13 mouse cellular contexts compared by ENCODE assay signal in the genomic region with DNA sequence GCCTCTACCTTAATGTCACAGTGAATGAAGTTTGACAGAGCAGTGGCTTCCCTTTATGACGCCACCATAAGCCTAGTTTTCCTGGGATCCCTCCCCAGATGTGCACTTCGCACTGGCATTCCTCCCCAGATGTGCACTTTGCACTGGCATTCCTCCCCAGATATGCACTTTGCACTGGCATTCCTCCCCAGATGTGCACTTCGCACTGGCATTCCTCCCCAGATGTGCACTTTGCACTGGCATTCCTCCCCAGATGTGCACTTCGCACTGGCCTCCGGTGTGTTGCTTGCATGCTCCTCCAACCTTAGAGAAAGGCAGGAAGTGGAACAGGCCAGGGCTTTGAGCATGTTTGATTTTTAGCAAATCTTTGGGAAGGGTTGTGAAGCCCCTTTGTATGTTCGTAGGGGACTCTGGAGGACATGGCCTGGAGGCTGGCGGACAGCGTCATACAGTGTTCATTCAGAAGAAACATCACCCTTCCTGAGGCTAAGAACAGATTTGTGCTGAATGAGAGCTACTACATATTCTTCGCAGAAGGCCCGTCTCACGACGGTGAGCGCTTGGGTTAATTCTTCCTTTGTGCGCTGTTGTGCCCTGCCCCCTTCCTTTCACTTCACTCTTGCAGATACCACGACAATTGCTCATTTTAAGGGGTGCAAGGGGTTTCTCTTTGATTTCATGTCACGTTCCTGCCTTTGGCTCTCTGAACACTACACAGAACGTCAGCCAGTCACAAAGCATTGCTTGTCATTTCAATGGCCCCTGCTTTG. TPM values are rescaled to one million over a fixed set of nuclear protein-coding genes. Genes with fewer than 3 reads are reported as not detected.
DNase-seq lines count a peak whose midpoint lies in the region; ATAC-seq lines count a peak whose summit lies in the region.
"Had no signal": no experiment of that assay in that cellular context is flagged by ENCODE, and none has a peak within 500 bp of the region (broad histone marks: within the 10 kb centered on the region; RNA-seq: fewer than 3 reads in every experiment).

No protein-coding gene starts in this region.

- no peaks in the 10 kb centered on the region for H3K9me3 ChIP-seq in forebrain, embryonic 13.5 days (replicated peaks)
- H3K9me3 ChIP-seq in forebrain, embryonic 16.5 days (ENCODE audit: control insufficient read depth, low read length) = no peaks in the 10 kb centered on the region
- no peaks in the 10 kb centered on the region for H3K9me3 ChIP-seq in midbrain, embryonic 14.5 days (ENCODE audit: control insufficient read depth, low read length)
- H3K9me3 ChIP-seq: limb, embryonic 15.5 days; lung, embryonic 15.5 days had no signal

- DNase-seq in kidney, adult 8-10 months = peak; percentile 34 to 63
- DNase-seq in midbrain, embryonic 14.5 days = peak; percentile 61
- DNase-seq in retina, postnatal 1 day = no peak
- no peak for DNase-seq in heart, postnatal 14 days
- no peak for DNase-seq in embryo, embryonic 10 days (ENCODE audit: low spot score)
- DNase-seq: cerebellum, adult 11 months; heart, postnatal 10 days; right cerebral cortex, postnatal 25 days; thymus, adult 2 months had no signal

- 49% methylated on average over 17 of the region's 17 CpGs for WGBS in forebrain, embryonic 13.5 days
- WGBS in forebrain, embryonic 16.5 days = 43% methylated on average over 17 of the region's 17 CpGs
- WGBS in midbrain, embryonic 14.5 days = 43% methylated on average over 17 of the region's 17 CpGs

- H3K4me1 ChIP-seq in forebrain, embryonic 13.5 days = peaks cover 9% of the 10 kb centered on the region
- H3K4me1 ChIP-seq in forebrain, embryonic 16.5 days (replicated peaks; ENCODE audit: control insufficient read depth, insufficient read depth, low read length) = no peaks in the 10 kb centered on the region
- no peaks in the 10 kb centered on the region for H3K4me1 ChIP-seq in midbrain, embryonic 14.5 days (ENCODE audit: control insufficient read depth, insufficient read depth, low read length)
- H3K4me1 ChIP-seq: limb, embryonic 15.5 days; lung, embryonic 15.5 days had no signal

- intact Hi-C loops in heart, postnatal 14 days (cut with DNase I) = no loop called here

- no peaks in the 10 kb centered on the region for H3K27me3 ChIP-seq in forebrain, embryonic 13.5 days
- H3K27me3 ChIP-seq in forebrain, embryonic 16.5 days (replicated peaks; ENCODE audit: control insufficient read depth, insufficient read depth, low read length) = no peaks in the 10 kb centered on the region
- no peaks in the 10 kb centered on the region for H3K27me3 ChIP-seq in midbrain, embryonic 14.5 days (ENCODE audit: control insufficient read depth, insufficient read depth, low read length)
- H3K27me3 ChIP-seq: limb, embryonic 15.5 days; lung, embryonic 15.5 days had no signal

- no peaks in the 10 kb centered on the region for H3K36me3 ChIP-seq in forebrain, embryonic 13.5 days (ENCODE audit: poor library complexity, severe bottlenecking)
- H3K36me3 ChIP-seq in forebrain, embryonic 16.5 days (ENCODE audit: control insufficient read depth, insufficient read depth) = no peaks in the 10 kb centered on the region
- no peaks in the 10 kb centered on the region for H3K36me3 ChIP-seq in midbrain, embryonic 14.5 days (ENCODE audit: control insufficient read depth, insufficient read depth, low read length)
- H3K36me3 ChIP-seq: limb, embryonic 15.5 days; lung, embryonic 15.5 days had no signal

- no peak overlapping the region for H3K27ac ChIP-seq in forebrain, embryonic 13.5 days
- H3K27ac ChIP-seq in forebrain, embryonic 16.5 days (ENCODE audit: low read length) = no peak overlapping the region
- H3K27ac ChIP-seq in midbrain, embryonic 14.5 days (replicated peaks; ENCODE audit: low read depth, low read length) = no peak overlapping the region
- H3K27ac ChIP-seq: limb, embryonic 15.5 days; lung, embryonic 15.5 days had no signal

- H3K4me2 ChIP-seq in forebrain, embryonic 13.5 days = peak overlapping the region; percentile 32
- H3K4me2 ChIP-seq in forebrain, embryonic 16.5 days (ENCODE audit: low read length) = no peak overlapping the region
- H3K4me2 ChIP-seq in midbrain, embryonic 14.5 days (ENCODE audit: low read length) = peak overlapping the region; percentile 13
- H3K4me2 ChIP-seq: limb, embryonic 15.5 days; lung, embryonic 15.5 days had no signal

- ATAC-seq in forebrain, embryonic 13.5 days = peak; percentile 69; the same call in 1 of the 2 replicates
- peak; percentile 67 for ATAC-seq in forebrain, embryonic 16.5 days
- ATAC-seq in midbrain, embryonic 14.5 days (ENCODE audit: low FRiP score, low TSS enrichment) = no peak

- no peak overlapping the region for H3K4me3 ChIP-seq in forebrain, embryonic 13.5 days
- no peak overlapping the region for H3K4me3 ChIP-seq in forebrain, embryonic 16.5 days (replicated peaks; ENCODE audit: low read length)
- H3K4me3 ChIP-seq in midbrain, embryonic 14.5 days (replicated peaks; ENCODE audit: low read depth, low read length) = no peak overlapping the region
- H3K4me3 ChIP-seq: limb, embryonic 15.5 days; lung, embryonic 15.5 days had no signal

- H3K9ac ChIP-seq in forebrain, embryonic 13.5 days = no peak overlapping the region; the same call in 1 of the 2 replicates
- no peak overlapping the region for H3K9ac ChIP-seq in forebrain, embryonic 16.5 days (replicated peaks; ENCODE audit: low read depth, low read length)
- H3K9ac ChIP-seq in midbrain, embryonic 14.5 days (replicated peaks; ENCODE audit: low read length) = no peak overlapping the region
- H3K9ac ChIP-seq: limb, embryonic 15.5 days; lung, embryonic 15.5 days had no signal

RNA-seq across cellular contexts. Expression of a gene that starts 32.4 kb away (rescaled TPM):
- polyA plus RNA-seq in forebrain, embryonic 13.5 days (2015; fragmentation: Nextera tagmentation; extraction: Ambion mirVana) = 3.8 and 5.3 TPM in 2 replicates
- polyA plus RNA-seq in forebrain, embryonic 16.5 days (2015; fragmentation: Nextera tagmentation; extraction: Ambion mirVana) = 3.4 and 4.0 TPM in 2 replicates
- polyA plus RNA-seq in midbrain, embryonic 14.5 days (2014; fragmentation: Nextera tagmentation; extraction: Ambion mirVana) = 4.0 and 5.6 TPM in 2 replicates
- 1 to 10 TPM; 4.8 to 5.2 TPM for total RNA-seq in heart, postnatal 14 days (2021)

Comparison
In these comparisons a context has a peak if more than half of its experiments do, and no peak if none do; other contexts are left out.
1. DNase-seq: peak in kidney, adult 8-10 months (2 of 2) and midbrain, embryonic 14.5 days (single experiment); none in retina, postnatal 1 day (single experiment), heart, postnatal 14 days (0 of 2) and embryo, embryonic 10 days (single experiment).